Mouse (Mus musculus): ENCODE measurements at regions not wholly inside any gene's neighbourhood (a gene's known extent, or its start where the extent isn't known, plus 50 kb on each side); places are given as distances from the start of the nearest gene placed in this dataset.

GRCm38 (mm10) chr16:30127015-30127414, 62.8 kb downstream of the Hes1 start:
- TF ChIP-seq POLR2A (IDR thresholded peaks at IDR 0.05; ENCODE audit: low read depth, low read length) (no peak), CTCF (conservative IDR thresholded peaks at IDR 0.05; ENCODE audit: insufficient read depth, insufficient read length, low read depth, low read length) (no peak)

All from kidney, adult 2 months (tissue).